Mouse (Mus musculus) liver, postnatal 0 days (tissue): Measurements from ENCODE around the gene Astn2. TPM values are rescaled to one million over a fixed set of nuclear protein-coding genes. Genes with fewer than 3 reads are reported as not detected.

ENCODE experiments used
- ATAC-seq: fragments of 200-750 bp; cut with Nextera tagmentation; 2 replicates; pipeline ENCODE4 v1.8.0; 2017; ENCODE audit warnings: mild to moderate bottlenecking, moderate library complexity
- DNase-seq: peaks from one replicate; pipeline ENCODE4 v3.0.0-alpha.2; 2016
- H3K27ac ChIP-seq: fragments of 300-500 bp; sonication (generic); 2 replicates; pipeline ENCODE4 v1.5.1; 2014; ENCODE audit warnings: antibody characterized with exemption, moderate library complexity, mild to moderate bottlenecking, low read depth
- H3K27me3 ChIP-seq: fragments of 300-500 bp; sonication (generic); 2 replicates; pipeline ENCODE4 v1.6.1; 2014; ENCODE audit warnings: low read length, control low read depth, mixed read lengths; ENCODE audit not compliant: insufficient read depth
- H3K36me3 ChIP-seq: fragments of 300-500 bp; sonication (generic); replicated peaks from 2 replicates; pipeline ENCODE4 v1.6.1; 2014; ENCODE audit warnings: mild to moderate bottlenecking, control low read depth, low read length, moderate library complexity, mixed read lengths; ENCODE audit not compliant: insufficient read depth
- H3K4me1 ChIP-seq: fragments of 300-500 bp; sonication (generic); 2 replicates; pipeline ENCODE4 v1.6.1; 2014; ENCODE audit warnings: antibody characterized with exemption, mild to moderate bottlenecking, control low read depth; ENCODE audit not compliant: insufficient read depth
- H3K4me2 ChIP-seq: fragments of 300-500 bp; sonication (generic); 2 replicates; pipeline ENCODE4 v1.6.1; 2014; ENCODE audit warnings: low read depth, mild to moderate bottlenecking, low read length, moderate library complexity, mixed read lengths
- H3K4me3 ChIP-seq: fragments of 300-500 bp; sonication (generic); 2 replicates; pipeline ENCODE4 v1.5.1; 2014; ENCODE audit warnings: low read depth, low read length
- H3K9ac ChIP-seq: fragments of 300-500 bp; sonication (generic); replicated peaks from 2 replicates; pipeline ENCODE4 v1.6.1; 2014; ENCODE audit warnings: mild to moderate bottlenecking, moderate library complexity
- H3K9me3 ChIP-seq: fragments of 300-500 bp; sonication (generic); 2 replicates; pipeline ENCODE4 v1.6.1; 2016; ENCODE audit warnings: mild to moderate bottlenecking, control low read depth, low read length, mixed read lengths
- CTCF ChIP-seq: sonication (generic); IDR thresholded peaks from 2 replicates; pipeline ENCODE4 v1.5.1; 2016; ENCODE audit warnings: antibody characterized with exemption, low read depth
- EP300 ChIP-seq: IDR thresholded peaks from 2 replicates; pipeline ENCODE4 v1.6.1; 2016; ENCODE audit warnings: antibody characterized with exemption, low read depth, mild to moderate bottlenecking
- WGBS: fragments of 180-500 bp; shearing (Covaris S2); extraction: QIAGEN DNeasy Blood & Tissue Kit; methylation state at CpG from one replicate; pipeline ENCODE4 v1.1.7; 2014; ENCODE audit not compliant: insufficient replicate concordance; 5-methylcytosine and 5-hydroxymethylcytosine counted together
- polyA plus RNA-seq: library from polyadenylated mRNA; unstranded; fragments of >200 nt; fragmentation: Nextera tagmentation; extraction: Ambion mirVana; gene quantifications from 2 replicates; pipeline ENCODE4 v1.2.1, GENCODE M21; 2015

Astn2 gene
- polyA plus RNA-seq, 1 experiment from 2014 or later: 0.02 TPM

DNA sequence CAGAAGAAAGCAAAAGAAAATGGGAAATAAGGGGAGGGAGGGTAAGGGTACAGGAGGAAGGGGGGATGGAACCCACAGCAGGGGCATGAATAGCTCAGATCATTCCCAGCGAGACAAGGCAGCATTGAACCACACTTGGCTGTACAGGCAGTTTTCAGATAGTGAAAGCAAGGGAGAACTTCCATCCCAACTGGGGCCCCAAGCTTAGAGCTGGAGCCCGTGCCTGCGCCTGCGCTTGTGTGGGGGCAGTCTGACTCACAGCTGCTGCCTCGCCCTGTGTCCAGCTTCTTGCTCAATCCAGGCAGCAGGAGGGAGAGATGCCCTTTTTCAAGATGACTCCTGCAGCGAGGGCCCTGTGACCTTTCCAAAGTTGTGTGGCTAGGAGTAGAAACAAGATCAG is 927.3 kb downstream of the Astn2 start:
- peak; percentile 18 for DNase-seq
- 48% methylated on average over 6 of the region's 6 CpGs for WGBS

DNA sequence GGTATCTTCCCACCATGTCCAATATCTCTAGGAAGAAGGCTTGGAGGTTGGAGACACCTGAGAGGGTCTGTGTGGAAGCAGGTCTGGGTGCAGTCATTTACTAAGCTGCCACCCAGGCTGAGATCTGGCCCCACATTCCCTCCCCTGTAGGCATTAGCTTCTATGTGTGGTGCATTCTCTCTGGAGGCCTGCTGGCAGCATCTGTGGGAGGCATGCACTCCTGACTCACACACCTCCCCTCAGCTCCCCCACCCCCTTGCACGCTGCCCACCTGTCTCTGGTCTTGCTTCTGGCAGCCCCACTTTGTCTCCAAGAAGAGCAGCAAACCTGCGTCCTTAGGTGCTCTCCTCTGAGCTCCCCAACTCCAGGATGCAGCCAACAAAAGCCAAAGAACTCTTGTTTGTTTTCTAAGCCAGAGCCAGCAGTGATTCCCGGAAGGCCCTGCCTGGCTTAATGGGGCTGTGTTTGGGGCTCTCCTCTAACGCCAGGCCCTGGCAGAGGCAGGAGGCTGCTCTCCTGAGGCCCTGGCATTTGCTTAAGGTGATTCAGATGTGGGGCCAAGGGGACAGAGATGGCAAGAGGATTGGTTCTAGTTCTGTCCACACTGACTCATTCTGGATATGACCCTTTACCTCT is 928.4 kb downstream of the Astn2 start:
- 58% methylated on average over 4 of the region's 4 CpGs for WGBS
- no peak for ATAC-seq
- DNase-seq: no peak
- H3K9ac ChIP-seq: no peak overlapping the region
- H3K27me3 ChIP-seq: no peaks in the 10 kb centered on the region
- no peak for TF ChIP-seq CTCF
- no peak for TF ChIP-seq EP300
- H3K36me3 ChIP-seq: no peaks in the 10 kb centered on the region
- H3K4me1 ChIP-seq: no peaks in the 10 kb centered on the region
- H3K9me3 ChIP-seq: no peaks in the 10 kb centered on the region
- no peak overlapping the region for H3K4me2 ChIP-seq
- H3K27ac ChIP-seq: no peak overlapping the region
- no peak overlapping the region for H3K4me3 ChIP-seq

More for the DNA sequence above, 927.3 kb downstream of the Astn2 start:
- H3K4me1 ChIP-seq: no peaks in the 10 kb centered on the region
- no peak overlapping the region for H3K27ac ChIP-seq
- H3K9ac ChIP-seq: no peak overlapping the region
- no peak overlapping the region for H3K4me2 ChIP-seq
- H3K36me3 ChIP-seq: no peaks in the 10 kb centered on the region
- no peaks in the 10 kb centered on the region for H3K27me3 ChIP-seq
- peak; percentile 51; the same call in 1 of the 2 replicates for ATAC-seq
- H3K4me3 ChIP-seq: no peak overlapping the region
- TF ChIP-seq EP300 (no peak), CTCF (no peak)
- H3K9me3 ChIP-seq: no peaks in the 10 kb centered on the region

- ATAC-seq (no peak), DNase-seq (no peak)
- TF ChIP-seq CTCF: no peak
- no peak for TF ChIP-seq EP300
- no peaks in the 10 kb centered on the region for H3K9me3 ChIP-seq
- H3K4me3 ChIP-seq: no peak overlapping the region
- no peak overlapping the region for H3K4me2 ChIP-seq
- WGBS: 64% methylated on average over 5 of the region's 5 CpGs
- H3K4me1 ChIP-seq: no peaks in the 10 kb centered on the region
- H3K9ac ChIP-seq: no peak overlapping the region
- no peak overlapping the region for H3K27ac ChIP-seq
- H3K27me3 ChIP-seq: no peaks in the 10 kb centered on the region
- H3K36me3 ChIP-seq: no peaks in the 10 kb centered on the region
Observed at GRCm38 (mm10) chr4:65473141-65473540, 931.3 kb downstream of the Astn2 start.

- DNase-seq: no peak
- H3K27ac ChIP-seq: no peak overlapping the region
- H3K9ac ChIP-seq: no peak overlapping the region
- 48% methylated on average over 4 of the region's 4 CpGs for WGBS
- H3K9me3 ChIP-seq: no peaks in the 10 kb centered on the region
- no peak overlapping the region for H3K4me3 ChIP-seq
- TF ChIP-seq EP300: no peak
- TF ChIP-seq CTCF: no peak
- H3K27me3 ChIP-seq: no peaks in the 10 kb centered on the region
- H3K4me2 ChIP-seq: no peak overlapping the region
- no peaks in the 10 kb centered on the region for H3K36me3 ChIP-seq
- ATAC-seq: no peak
- no peaks in the 10 kb centered on the region for H3K4me1 ChIP-seq
Observed at GRCm38 (mm10) chr4:65449171-65449570, 955.2 kb downstream of the Astn2 start.

DNA sequence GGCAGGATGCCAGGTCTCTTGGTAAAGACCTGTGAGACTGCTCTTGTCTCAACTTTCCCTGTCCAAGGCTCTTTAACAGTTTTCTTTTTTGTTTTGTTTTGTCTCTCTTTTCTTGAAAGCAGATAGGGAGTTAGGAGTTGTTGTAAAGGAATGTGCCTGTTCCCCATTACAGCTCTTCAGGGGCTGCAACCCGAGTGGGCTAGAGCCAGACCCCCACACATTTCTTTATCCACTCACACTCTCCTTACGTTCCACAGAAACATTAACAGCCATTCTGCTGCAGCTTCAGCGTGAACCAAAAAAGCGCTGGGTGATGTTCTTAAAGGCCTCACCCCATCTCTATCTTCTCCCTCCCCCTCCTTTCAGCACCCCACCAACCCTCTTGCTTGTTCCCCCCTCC is 962.7 kb downstream of the Astn2 start:
- ATAC-seq (no peak), DNase-seq (no peak)
- no peaks in the 10 kb centered on the region for H3K27me3 ChIP-seq
- TF ChIP-seq CTCF (no peak), EP300 (no peak)
- no peaks in the 10 kb centered on the region for H3K36me3 ChIP-seq
- no peak overlapping the region for H3K4me2 ChIP-seq
- no peaks in the 10 kb centered on the region for H3K9me3 ChIP-seq
- WGBS: 70% methylated on average over 4 of the region's 4 CpGs
- H3K4me3 ChIP-seq: no peak overlapping the region
- no peak overlapping the region for H3K9ac ChIP-seq
- no peak overlapping the region for H3K27ac ChIP-seq
- no peaks in the 10 kb centered on the region for H3K4me1 ChIP-seq

DNA sequence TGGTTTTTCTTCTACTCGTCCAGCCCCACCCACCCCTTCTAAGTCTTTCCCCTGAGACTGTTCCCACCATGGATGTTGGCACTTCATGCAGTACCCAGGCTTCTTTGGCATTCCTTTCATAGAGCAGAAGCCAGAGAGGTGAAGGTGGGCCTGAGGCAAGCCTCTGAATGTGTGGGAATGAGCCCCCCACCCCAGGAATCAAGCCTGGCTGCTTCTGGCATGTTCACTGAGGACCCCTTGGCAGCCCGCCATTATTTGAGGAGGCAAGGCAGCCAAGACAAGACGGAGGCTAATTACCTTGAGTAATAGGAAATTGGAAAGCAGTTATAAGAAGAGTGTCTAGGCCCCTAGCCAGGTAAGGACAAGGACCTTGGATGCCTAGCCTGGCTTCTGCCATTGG is 973.6 kb downstream of the Astn2 start:
- no peaks in the 10 kb centered on the region for H3K36me3 ChIP-seq
- no peak overlapping the region for H3K27ac ChIP-seq
- H3K9me3 ChIP-seq: no peaks in the 10 kb centered on the region
- H3K4me1 ChIP-seq: no peaks in the 10 kb centered on the region
- H3K4me2 ChIP-seq: no peak overlapping the region
- H3K27me3 ChIP-seq: no peaks in the 10 kb centered on the region
- no peak overlapping the region for H3K4me3 ChIP-seq
- no peak overlapping the region for H3K9ac ChIP-seq
- WGBS: 73% methylated on average over 3 of the region's 3 CpGs
- DNase-seq: no peak
- no peak for ATAC-seq
- TF ChIP-seq EP300: no peak

DNA sequence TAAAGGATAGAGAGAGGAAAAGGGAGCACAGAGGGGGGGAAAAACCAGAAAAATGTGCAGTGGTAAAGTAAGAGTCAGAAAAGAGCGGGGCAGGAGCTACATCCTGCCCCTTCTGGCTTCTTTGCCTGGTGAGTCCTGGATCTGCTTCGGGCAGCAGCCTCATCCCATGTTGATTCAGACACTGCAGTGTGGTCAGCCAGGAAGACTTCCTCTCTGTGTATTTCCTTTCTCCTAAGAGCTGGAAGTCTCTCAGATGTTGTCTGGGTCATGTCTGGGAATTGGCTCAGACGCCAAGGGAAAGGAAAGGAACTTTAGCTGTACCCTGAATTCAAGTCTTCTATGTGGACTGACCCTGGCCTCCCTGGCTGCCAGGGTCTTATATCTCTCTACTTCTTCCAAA is 976.9 kb downstream of the Astn2 start:
- DNase-seq: no peak
- Histone ChIP-seq H3K4me1 (no peaks in the 10 kb centered on the region), H3K36me3 (no peaks in the 10 kb centered on the region), H3K4me3 (no peak overlapping the region), H3K9ac (no peak overlapping the region), H3K4me2 (no peak overlapping the region), H3K27ac (no peak overlapping the region), H3K9me3 (no peaks in the 10 kb centered on the region), H3K27me3 (no peaks in the 10 kb centered on the region)
- TF ChIP-seq EP300 (no peak), CTCF (no peak)
- 61% methylated on average over 3 of the region's 3 CpGs for WGBS
- ATAC-seq: no peak
